Mouse (Mus musculus): ENCODE data around the gene Tmem163.

DNA sequence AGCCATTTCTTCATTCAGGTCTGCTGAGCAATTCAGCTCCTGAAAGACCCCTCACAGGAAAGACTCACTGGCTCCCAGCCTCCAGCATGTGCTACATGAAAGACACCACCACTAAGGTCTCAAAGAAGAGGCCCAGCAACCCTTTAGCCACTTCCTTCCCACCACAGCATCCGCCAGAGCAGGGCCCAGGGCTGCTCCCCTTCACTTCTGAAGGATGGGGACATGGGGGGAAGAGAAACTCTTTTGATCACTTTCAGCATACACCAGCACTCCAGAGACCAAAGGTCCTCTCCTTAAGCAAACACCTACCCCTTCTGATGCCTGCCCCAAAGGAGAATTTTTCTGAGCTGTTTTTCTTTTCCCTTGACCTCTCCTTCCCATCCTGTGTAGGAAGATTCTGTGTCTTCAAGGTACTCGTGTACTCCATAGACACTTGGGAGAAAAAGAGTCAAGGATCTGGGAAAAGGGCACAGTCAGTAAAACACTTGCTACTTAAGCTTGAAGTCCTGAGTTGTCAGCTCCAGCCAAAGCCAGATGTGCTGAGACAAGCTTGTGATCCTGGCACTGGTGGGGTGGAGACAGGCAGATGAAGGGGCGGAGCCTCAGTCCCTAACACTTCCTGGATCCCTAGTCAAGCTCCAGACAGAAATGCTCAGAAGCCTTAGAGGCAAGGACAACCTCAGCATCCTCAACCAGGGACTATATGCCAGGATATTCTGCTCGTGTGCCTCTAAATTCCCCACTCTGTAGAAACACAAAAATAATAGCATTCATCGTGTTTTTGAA is 53.6 kb downstream of the Tmem163 start:
- TF ChIP-seq CTCF (IDR thresholded peaks at IDR 0.05; ENCODE audit: low read depth), result no peak
- TF ChIP-seq EP300 (optimal IDR thresholded peaks at IDR 0.05), result no peak

All from stomach, postnatal 0 days (tissue).